Mouse (Mus musculus) large intestine, adult 2 months (tissue): ENCODE results near the gene Gm4131. TPM values are rescaled to one million over a fixed set of nuclear protein-coding genes. Genes with fewer than 3 reads are reported as not detected.
"Not testable (repeated sequence)": the region's sequence is repeated elsewhere in the genome, so short reads cannot be mapped to it uniquely, and the experiment has no call there.

Experiments used
- DNase-seq: peaks from one replicate; pipeline ENCODE4 v3.0.0-alpha.2; 2012; ENCODE audit warnings: low read depth, low spot score
- WGBS: fragments of 180-500 bp; shearing (Covaris S2); methylation state at CpG from one replicate; pipeline ENCODE4 v1.1.7; 2018; 5-methylcytosine and 5-hydroxymethylcytosine counted together
- polyA plus RNA-seq: library from polyadenylated mRNA; depleted of rRNA; stranded (reverse); fragments of >200 nt; gene quantifications from 2 replicates; pipeline ENCODE4 v1.2.3, GENCODE M21; 2012; rRNA removed

The Gm4131 gene
- polyA plus RNA-seq: not detected in 2 replicates

- 94% methylated on average over 9 of the region's 9 CpGs for WGBS
These were observed at the start of gene Gm4131 for GRCm38 (mm10) chr14:62566821-62567220. Gm4131 (minus strand) TSS chr14:62566921.

DNA sequence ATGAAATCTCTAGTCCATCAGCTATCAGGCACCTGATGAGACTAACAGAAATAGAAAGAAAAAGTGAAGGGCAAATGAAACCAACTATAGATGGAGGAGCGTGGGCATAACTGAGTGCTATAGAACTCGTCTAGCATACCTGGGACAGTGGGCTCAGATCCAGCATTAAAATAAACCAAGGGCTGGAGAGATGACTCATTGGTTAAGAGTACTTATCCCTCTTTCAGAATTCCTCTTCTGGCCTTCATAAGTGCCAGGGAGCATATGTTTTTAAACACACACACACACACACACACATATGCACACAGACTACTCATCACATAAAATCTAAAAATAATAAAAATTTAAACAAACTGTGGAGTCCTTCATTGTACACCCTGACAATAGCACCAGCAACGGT lies 43.2 kb upstream of the Gm4131 start:
- WGBS: 51% methylated on average over 3 of the region's 3 CpGs
- no peak for DNase-seq

More at GRCm38 (mm10) chr14:62566821-62567220, at the start of gene Gm4131:
- not testable (repeated sequence) for DNase-seq

DNA sequence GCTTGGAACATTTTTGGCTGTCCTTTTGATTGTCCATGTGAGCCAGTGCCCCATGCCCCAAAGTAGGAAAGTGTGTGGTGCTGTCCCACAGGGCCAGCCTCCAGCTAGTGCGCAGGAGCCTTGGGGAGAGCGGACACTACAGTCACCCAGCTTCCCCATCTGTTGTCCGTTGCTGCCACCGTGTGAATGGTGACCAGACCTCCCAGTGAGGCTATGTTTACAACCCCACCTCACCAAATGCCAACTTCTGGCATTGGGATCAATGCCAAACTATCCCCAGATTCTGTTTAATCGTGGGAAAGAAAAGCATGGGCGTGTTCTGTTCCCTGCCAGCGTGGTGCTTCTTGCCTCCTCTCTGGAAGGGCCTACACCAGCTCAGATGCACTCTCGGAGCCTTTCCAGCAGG lies 41.1 kb upstream of the Gm4131 start:
- no peak for DNase-seq
- 26% methylated on average over 8 of the region's 8 CpGs for whole genome bisulfite sequencing

DNA sequence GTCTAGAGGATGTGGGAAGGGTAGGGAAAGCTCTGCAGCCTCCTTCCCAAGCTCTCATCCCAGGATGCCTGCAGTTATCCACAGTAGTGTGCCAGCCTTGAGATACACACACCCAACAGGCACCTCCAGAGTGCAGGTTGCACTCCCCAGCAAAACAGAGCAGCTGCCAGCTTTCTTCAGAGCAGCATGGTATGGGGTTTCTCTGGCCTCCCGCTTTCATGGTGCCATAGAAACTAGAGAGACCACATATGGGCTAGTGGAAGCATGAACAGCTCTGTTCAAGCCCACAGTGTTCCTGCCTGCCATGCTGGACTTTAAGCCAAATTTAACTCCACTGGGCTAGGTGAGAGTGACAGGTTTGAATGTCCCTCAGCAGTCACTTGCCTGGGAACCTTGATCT lies 36.1 kb upstream of the Gm4131 start:
- WGBS: 94% methylated on average over 1 of the region's 1 CpGs
- DNase-seq: no peak

GRCm38 (mm10) chr14:62602271-62602670 lies 35.5 kb upstream of the Gm4131 start:
- DNase-seq: no peak
- WGBS: 68% methylated on average over 1 of the region's 1 CpGs

GRCm38 (mm10) chr14:62600109-62600522 lies 33.4 kb upstream of the Gm4131 start:
- DNase-seq: no peak
- WGBS: 77% methylated on average over 6 of the region's 6 CpGs

DNA sequence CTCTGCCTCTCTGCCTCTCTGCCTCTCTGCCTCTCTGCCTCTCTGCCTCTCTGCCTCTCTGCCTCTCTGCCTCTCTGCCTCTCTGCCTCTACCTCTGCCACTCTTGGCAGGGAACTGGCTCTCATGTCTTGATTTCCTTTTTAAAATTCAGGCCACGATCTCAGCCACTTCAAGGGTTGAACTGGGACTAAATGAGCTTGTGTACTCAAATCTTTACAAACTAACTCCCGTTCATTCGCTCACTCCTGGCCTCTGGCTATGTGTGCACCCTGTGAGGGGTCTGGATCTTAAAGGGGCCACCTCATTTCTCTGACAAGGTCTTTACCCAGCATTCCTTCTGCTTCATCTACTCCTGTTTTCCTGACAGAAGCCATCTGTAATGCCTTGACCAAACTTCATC lies 18.6 kb upstream of the Gm4131 start:
- no peak for DNase-seq
- WGBS: 74% methylated on average over 3 of the region's 3 CpGs

DNA sequence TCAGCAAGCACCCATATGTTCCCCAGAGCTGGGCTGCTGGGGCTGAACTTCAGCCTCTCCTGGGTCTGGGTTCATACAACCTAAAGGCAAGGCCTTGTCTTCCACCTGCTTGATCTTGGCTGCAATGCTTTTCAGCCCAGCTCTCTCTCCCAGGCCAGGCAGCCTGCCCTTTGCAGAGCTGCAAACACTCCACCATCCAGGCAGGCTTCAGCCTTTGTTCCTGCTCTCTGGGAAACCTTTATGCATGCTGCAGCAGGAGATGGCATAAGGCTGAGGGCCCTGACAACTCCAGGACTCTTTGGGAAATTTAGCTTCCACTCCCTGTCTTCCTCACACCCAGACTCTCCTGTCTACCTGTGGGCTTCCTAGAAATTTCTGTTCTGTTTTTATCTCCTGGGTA lies 17.9 kb upstream of the Gm4131 start:
- no peak for DNase-seq

DNA sequence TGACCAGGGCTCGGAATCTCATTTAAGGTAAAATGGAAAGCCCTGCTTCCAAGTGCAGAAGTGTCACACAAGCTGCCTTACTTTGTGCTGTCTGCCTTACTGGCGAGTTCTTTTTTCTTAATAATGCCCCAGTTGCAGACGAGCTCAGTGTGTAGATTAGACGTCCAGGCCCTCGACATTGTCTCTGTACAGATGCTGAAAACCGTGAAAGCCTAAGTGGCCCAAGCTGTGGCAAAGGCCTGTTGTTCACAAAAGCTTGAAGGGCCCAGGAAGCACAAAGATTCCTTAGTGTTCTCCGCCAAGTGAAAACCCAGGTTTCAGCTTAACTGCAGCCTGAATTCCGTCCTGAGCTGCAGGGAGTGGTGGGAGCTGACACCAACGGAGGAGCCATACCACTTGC lies 15.0 kb upstream of the Gm4131 start:
- WGBS: 93% methylated on average over 9 of the region's 9 CpGs
- DNase-seq: no peak

DNA sequence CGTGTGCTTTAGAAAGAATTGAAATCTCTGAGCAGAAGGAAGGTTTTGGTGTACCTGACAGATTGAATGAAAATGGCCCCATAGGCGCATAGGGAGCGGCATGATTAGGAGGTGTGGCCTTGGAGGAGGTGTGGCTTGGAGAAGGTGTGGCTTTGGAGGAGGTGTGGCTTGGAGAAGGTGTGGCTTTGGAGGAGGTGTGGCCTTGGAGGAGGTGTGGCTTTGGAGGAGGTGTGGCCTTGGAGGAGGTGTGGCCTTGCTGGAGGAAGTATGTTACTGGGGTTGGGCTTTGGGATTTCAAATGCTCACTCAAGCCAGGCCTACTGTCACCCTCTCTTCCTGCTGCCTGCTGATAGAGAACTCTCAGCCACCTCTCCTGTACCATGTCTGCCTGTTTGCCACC lies 14.2 kb upstream of the Gm4131 start:
- no peak for DNase-seq
- 94% methylated on average over 3 of the region's 3 CpGs for WGBS

GRCm38 (mm10) chr14:62575862-62576261 lies 9.1 kb upstream of the Gm4131 start:
- DNase-seq: no peak
- 91% methylated on average over 8 of the region's 8 CpGs for WGBS

DNA sequence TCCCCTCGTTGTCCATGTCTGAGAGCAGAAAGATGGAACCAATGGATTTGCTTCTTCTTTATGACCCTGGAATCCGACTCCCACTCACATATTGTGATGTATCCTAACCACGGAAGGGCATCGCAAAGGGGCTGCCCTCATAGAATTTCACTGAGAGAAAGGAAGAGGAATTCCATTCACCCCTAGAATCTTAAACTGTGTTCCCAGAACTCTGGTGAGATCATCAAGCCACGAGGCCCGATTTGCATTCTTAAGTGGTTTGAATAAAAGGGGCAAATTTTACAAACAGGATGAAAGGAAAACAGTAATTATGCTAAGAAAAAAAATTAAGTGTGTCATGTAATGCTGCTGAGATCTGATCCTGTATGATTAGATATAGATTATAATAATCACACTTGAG lies 8.2 kb upstream of the Gm4131 start:
- DNase-seq: no peak
- 71% methylated on average over 6 of the region's 6 CpGs for WGBS

DNA sequence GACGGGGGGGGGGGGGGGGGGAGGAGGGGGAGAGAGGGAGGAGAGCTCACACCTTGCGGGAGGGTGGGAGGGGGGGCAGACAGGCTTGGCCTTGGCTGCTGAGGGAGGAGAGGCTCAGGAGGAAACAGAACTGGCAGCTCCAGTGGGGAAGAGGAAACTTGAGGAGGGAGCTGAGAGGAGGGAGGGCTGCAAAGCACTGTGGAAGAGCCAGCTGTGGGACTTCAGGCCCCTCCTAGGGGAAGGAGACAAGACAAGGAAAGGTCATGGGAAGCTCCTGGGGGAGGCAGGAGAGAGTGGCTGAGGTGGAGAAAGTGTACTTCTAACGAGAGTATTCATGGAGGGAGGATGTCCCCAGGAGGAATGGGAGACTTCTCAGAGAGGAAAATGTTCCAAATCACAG lies 6.7 kb upstream of the Gm4131 start:
- 10% methylated on average over 2 of the region's 3 CpGs for WGBS
- DNase-seq: no peak

- 18% methylated on average over 4 of the region's 4 CpGs for WGBS
- no peak for DNase-seq
These were observed 3.6 kb upstream of the Gm4131 start for GRCm38 (mm10) chr14:62570299-62570698.

GRCm38 (mm10) chr14:62569463-62569862 lies 2.7 kb upstream of the Gm4131 start:
- DNase-seq: no peak
- WGBS: 66% methylated on average over 5 of the region's 5 CpGs

DNA sequence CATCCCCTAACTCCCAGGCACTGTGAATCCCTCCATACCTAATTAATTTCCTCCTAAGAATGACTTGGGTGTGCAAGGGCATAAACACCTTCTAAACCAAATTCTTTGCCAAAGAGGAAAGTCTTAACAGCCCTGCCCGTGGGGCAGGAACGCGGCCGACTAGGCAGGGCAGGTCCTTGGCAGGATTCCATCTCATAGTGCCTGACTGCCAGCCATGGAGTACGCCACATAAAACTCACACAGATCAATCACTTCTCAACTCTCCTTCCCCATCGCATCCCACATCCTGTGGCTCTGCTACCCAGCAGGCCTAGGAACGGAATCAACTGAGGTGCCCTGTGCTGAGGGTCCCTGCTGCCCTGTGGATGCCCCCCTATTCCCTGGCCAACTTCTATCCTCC lies 3.0 kb downstream of the Gm4131 start:
- peak; percentile 57 for DNase-seq
- 32% methylated on average over 7 of the region's 7 CpGs for WGBS

- WGBS: 75% methylated on average over 17 of the region's 17 CpGs
- DNase-seq: no peak
These were observed 4.6 kb downstream of the Gm4131 start for GRCm38 (mm10) chr14:62561875-62562748.

GRCm38 (mm10) chr14:62557111-62557510 lies 9.6 kb downstream of the Gm4131 start:
- no peak for DNase-seq
- 87% methylated on average over 3 of the region's 3 CpGs for WGBS

- DNase-seq: no peak
- WGBS: 11% methylated on average over 37 of the region's 38 CpGs
These were observed 10.6 kb downstream of the Gm4131 start for GRCm38 (mm10) chr14:62555840-62556810.

DNA sequence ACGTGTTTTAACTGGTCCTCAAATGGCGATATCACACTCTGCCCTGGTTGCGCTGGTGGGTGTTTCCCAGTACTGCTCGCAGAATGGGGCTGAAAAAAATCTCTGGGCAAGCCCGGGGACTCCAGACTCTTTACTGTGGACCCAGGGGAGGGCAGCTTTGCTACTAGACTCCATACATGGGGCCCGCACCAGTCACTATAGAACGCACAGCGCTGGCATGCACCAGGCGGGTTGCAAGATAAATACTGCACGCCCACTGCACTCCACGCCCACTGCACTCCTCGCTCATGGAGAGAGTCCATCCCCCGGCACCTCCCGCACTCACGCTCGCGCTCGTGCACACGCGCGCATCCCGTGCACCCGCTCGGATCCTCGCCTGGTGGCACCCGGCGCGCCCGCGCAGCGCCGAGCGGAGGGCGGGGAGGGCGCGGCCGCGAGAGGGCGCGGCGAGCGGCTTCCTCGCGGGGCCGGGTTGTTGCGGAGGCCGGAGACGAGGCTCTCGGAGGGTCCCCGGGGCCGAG lies 11.4 kb downstream of the Gm4131 start, which contains the start of gene Fam124a:
Fam124a (plus strand) TSS at position 429 of the 521 bp plus-strand sequence.
- under 1% methylated on average over 51 of the region's 51 CpGs for WGBS
- DNase-seq: peak; percentile 59
